Mouse (Mus musculus) brain, embryonic 14.5 days (tissue): ENCODE measurements around the gene Vsx1.

Source experiments
- CTCF ChIP-seq: fragments of 200-500 bp; IDR thresholded peaks from 2 replicates; pipeline ENCODE4 v1.5.1; 2012; ENCODE audit warnings: inconsistent platforms, mild to moderate bottlenecking, moderate library complexity, borderline replicate concordance; ENCODE audit not compliant: insufficient read depth, insufficient read length; ENCODE audit errors: extremely low read depth
- POLR2A ChIP-seq: fragments of 200-500 bp; IDR thresholded peaks from 2 replicates; pipeline ENCODE4 v1.6.1; 2012; ENCODE audit warnings: mild to moderate bottlenecking, inconsistent platforms, borderline replicate concordance; ENCODE audit not compliant: poor library complexity, insufficient read depth, insufficient read length, severe bottlenecking; ENCODE audit errors: extremely low read depth

GRCm38 (mm10) chr2:150665006-150665405, 24.2 kb downstream of the Vsx1 start:
- TF ChIP-seq CTCF (no peak), POLR2A (no peak)
